Mouse (Mus musculus) heart, embryonic 14.5 days (tissue): ENCODE measurements around the gene Pcyt1b. TPM values are rescaled to one million over a fixed set of nuclear protein-coding genes. Genes with fewer than 3 reads are reported as not detected.

Experiments used
- ATAC-seq: fragments of 200-750 bp; cut with Nextera tagmentation; 2 replicates; pipeline ENCODE4 v1.8.0; 2017; ENCODE audit warnings: low read depth, moderate TSS enrichment; ENCODE audit not compliant: insufficient number of reproducible peaks, insufficient read depth, low FRiP score
- H3K27ac ChIP-seq, 2 experiments: fragments of 200-500 bp in 1 of 2; fragments of 300-500 bp in 1 of 2; sonication (generic) in 1 of 2; replicated peaks in 1 of 2; 2 replicates each; pipeline ENCODE4 v1.5.1; 2012 to 2014; ENCODE audit warnings: low read depth in 2 of 2, low read length in 2 of 2, control low read depth in 1 of 2, mild to moderate bottlenecking in 1 of 2, mixed read lengths in 1 of 2; ENCODE audit not compliant: control insufficient read depth in 1 of 2, insufficient read depth in 1 of 2
- H3K27me3 ChIP-seq: fragments of 300-500 bp; sonication (generic); 2 replicates; pipeline ENCODE4 v1.6.1; 2014; ENCODE audit warnings: mild to moderate bottlenecking, low read length, control low read depth; ENCODE audit not compliant: control insufficient read depth, insufficient read depth
- H3K36me3 ChIP-seq: fragments of 300-500 bp; sonication (generic); 2 replicates; pipeline ENCODE4 v1.6.1; 2014; ENCODE audit warnings: mild to moderate bottlenecking, control low read depth, low read length, mixed read lengths; ENCODE audit not compliant: control insufficient read depth, insufficient read depth
- H3K4me1 ChIP-seq, 2 experiments: fragments of 200-500 bp in 1 of 2; fragments of 300-500 bp in 1 of 2; sonication (generic) in 1 of 2; 2 replicates each; pipeline ENCODE4 v1.6.1; 2012 to 2014; ENCODE audit warnings: low read length in 2 of 2, control low read depth in 1 of 2, mixed read lengths in 1 of 2; ENCODE audit not compliant: control insufficient read depth in 2 of 2, insufficient read depth in 2 of 2
- H3K4me2 ChIP-seq: fragments of 300-500 bp; sonication (generic); 2 replicates; pipeline ENCODE4 v1.6.1; 2014; ENCODE audit warnings: mild to moderate bottlenecking, low read length
- H3K4me3 ChIP-seq, 2 experiments: fragments of 200-500 bp in 1 of 2; fragments of 300-500 bp in 1 of 2; sonication (generic) in 1 of 2; 2 replicates each; pipeline ENCODE4 v1.5.1; 2012 to 2014; ENCODE audit warnings: low read length in 2 of 2, mild to moderate bottlenecking in 2 of 2, control low read depth in 1 of 2, low read depth in 1 of 2, moderate library complexity in 1 of 2; ENCODE audit not compliant: control insufficient read depth in 1 of 2, insufficient read depth in 1 of 2
- H3K9ac ChIP-seq: fragments of 300-500 bp; sonication (generic); 2 replicates; pipeline ENCODE4 v1.6.1; 2014; ENCODE audit warnings: mild to moderate bottlenecking, low read length
- H3K9me3 ChIP-seq: fragments of 300-500 bp; sonication (generic); 2 replicates; pipeline ENCODE4 v1.6.1; 2016; ENCODE audit warnings: low read length, control low read depth; ENCODE audit not compliant: control insufficient read depth
- WGBS: fragments of 180-500 bp; shearing (Covaris S2); extraction: QIAGEN DNeasy Blood & Tissue Kit; methylation state at CpG from one replicate; pipeline ENCODE4 v1.1.7; 2014; 5-methylcytosine and 5-hydroxymethylcytosine counted together
- polyA plus RNA-seq: library from polyadenylated mRNA; unstranded; fragments of >200 nt; fragmentation: Nextera tagmentation; extraction: Ambion mirVana; gene quantifications from 2 replicates; pipeline ENCODE4 v1.2.1, GENCODE M21; 2014

Gene Pcyt1b
- 1.00 and 1.6 TPM in 2 replicates for polyA plus RNA-seq

GRCm38 (mm10) chrX:93654218-93655002, at the start of gene Pcyt1b:
Pcyt1b (plus strand) TSS chrX:93654863.
- Histone ChIP-seq H3K4me2 (no peak within 1 kb of the TSS), H3K27ac (no peak within 1 kb of the TSS), H3K4me1 (no peaks in the 10 kb centered on the region), H3K9me3 (no peaks in the 10 kb centered on the region), H3K36me3 (no peaks in the 10 kb centered on the region), H3K4me3 (no peak within 1 kb of the TSS), H3K9ac (no peak within 1 kb of the TSS), H3K27me3 (no peaks in the 10 kb centered on the region)
- no peak for ATAC-seq
- 14% methylated on average over 3 of the region's 3 CpGs for WGBS

GRCm38 (mm10) chrX:93630256-93630655, 24.4 kb upstream of the Pcyt1b start:
- no peaks in the 10 kb centered on the region for H3K4me1 ChIP-seq
- H3K9ac ChIP-seq: no peak overlapping the region
- H3K4me3 ChIP-seq: no peak overlapping the region
- no peaks in the 10 kb centered on the region for H3K9me3 ChIP-seq
- no peaks in the 10 kb centered on the region for H3K36me3 ChIP-seq
- no peak overlapping the region for H3K27ac ChIP-seq
- H3K27me3 ChIP-seq: no peaks in the 10 kb centered on the region
- H3K4me2 ChIP-seq: 0 out of 2 replicates have a peak overlapping the region, but pooled peaks have one; percentile 69
- ATAC-seq: no peak
- 56% methylated on average over 1 of the region's 1 CpGs for WGBS

- H3K27me3 ChIP-seq: no peaks in the 10 kb centered on the region
- H3K36me3 ChIP-seq: no peaks in the 10 kb centered on the region
- peak within 1 kb of the TSS; percentile 69 for H3K4me2 ChIP-seq
- 12% methylated on average over 49 of the region's 53 CpGs for WGBS
- peak within 1 kb of the TSS; percentile 61 to 66 for H3K4me3 ChIP-seq
- H3K9me3 ChIP-seq: no peaks in the 10 kb centered on the region
- peak; percentile 98 for ATAC-seq
- H3K9ac ChIP-seq: peak within 1 kb of the TSS; percentile 73
- H3K4me1 ChIP-seq: no peaks in the 10 kb centered on the region
- H3K27ac ChIP-seq: peak within 1 kb of the TSS; percentile 44 to 70
Measured at GRCm38 (mm10) chrX:93631657-93632449, 22.8 kb upstream of the Pcyt1b start, which contains the start of gene Pola1. Pola1 (minus strand) TSS chrX:93632155.

- no peak overlapping the region for H3K9ac ChIP-seq
- no peak overlapping the region for H3K27ac ChIP-seq
- H3K4me1 ChIP-seq: no peaks in the 10 kb centered on the region
- H3K27me3 ChIP-seq: no peaks in the 10 kb centered on the region
- no peak for ATAC-seq
- no peaks in the 10 kb centered on the region for H3K36me3 ChIP-seq
- WGBS: 75% methylated on average over 2 of the region's 2 CpGs
- no peak overlapping the region for H3K4me3 ChIP-seq
- no peak overlapping the region for H3K4me2 ChIP-seq
- no peaks in the 10 kb centered on the region for H3K9me3 ChIP-seq
Measured at GRCm38 (mm10) chrX:93634861-93635375, 19.7 kb upstream of the Pcyt1b start.

GRCm38 (mm10) chrX:93643600-93643999, 11.1 kb upstream of the Pcyt1b start:
- Histone ChIP-seq H3K9me3 (no peaks in the 10 kb centered on the region), H3K9ac (no peak overlapping the region), H3K4me1 (no peaks in the 10 kb centered on the region), H3K4me2 (no peak overlapping the region), H3K4me3 (no peak overlapping the region), H3K27ac (no peak overlapping the region), H3K36me3 (no peaks in the 10 kb centered on the region), H3K27me3 (no peaks in the 10 kb centered on the region)
- 80% methylated on average over 3 of the region's 3 CpGs for WGBS
- ATAC-seq: no peak

- no peak overlapping the region for H3K4me2 ChIP-seq
- H3K4me1 ChIP-seq: no peaks in the 10 kb centered on the region
- no peak for ATAC-seq
- H3K36me3 ChIP-seq: no peaks in the 10 kb centered on the region
- no peak overlapping the region for H3K27ac ChIP-seq
- H3K9ac ChIP-seq: no peak overlapping the region
- H3K27me3 ChIP-seq: no peaks in the 10 kb centered on the region
- no peaks in the 10 kb centered on the region for H3K9me3 ChIP-seq
- no peak overlapping the region for H3K4me3 ChIP-seq
Measured at GRCm38 (mm10) chrX:93644022-93644421, 10.6 kb upstream of the Pcyt1b start.

- Histone ChIP-seq H3K27ac (no peak overlapping the region), H3K27me3 (no peaks in the 10 kb centered on the region), H3K9me3 (no peaks in the 10 kb centered on the region), H3K4me2 (no peak overlapping the region), H3K36me3 (no peaks in the 10 kb centered on the region), H3K9ac (no peak overlapping the region), H3K4me3 (no peak overlapping the region), H3K4me1 (no peaks in the 10 kb centered on the region)
- WGBS: 88% methylated on average over 2 of the region's 2 CpGs
- no peak for ATAC-seq
Measured at GRCm38 (mm10) chrX:93650738-93651137, 3.9 kb upstream of the Pcyt1b start.
